Mouse (Mus musculus): Measurements from ENCODE around the gene Cd177.
"Not testable (repeated sequence)": the region's sequence is repeated elsewhere in the genome, so short reads cannot be mapped to it uniquely, and the experiment has no call there.

The Cd177 gene

GRCm38 (mm10) chr7:24760211-24760610, at the start of gene Cd177:
Gene Cd177 (minus strand): TSS chr7:24760311.
- no peak for DNase-seq (ENCODE audit: low spot score in 2 of 2)

- no peak for DNase-seq (ENCODE audit: low spot score in 2 of 2)
Measured at GRCm38 (mm10) chr7:24809041-24809440, 48.9 kb upstream of the Cd177 start.

DNA sequence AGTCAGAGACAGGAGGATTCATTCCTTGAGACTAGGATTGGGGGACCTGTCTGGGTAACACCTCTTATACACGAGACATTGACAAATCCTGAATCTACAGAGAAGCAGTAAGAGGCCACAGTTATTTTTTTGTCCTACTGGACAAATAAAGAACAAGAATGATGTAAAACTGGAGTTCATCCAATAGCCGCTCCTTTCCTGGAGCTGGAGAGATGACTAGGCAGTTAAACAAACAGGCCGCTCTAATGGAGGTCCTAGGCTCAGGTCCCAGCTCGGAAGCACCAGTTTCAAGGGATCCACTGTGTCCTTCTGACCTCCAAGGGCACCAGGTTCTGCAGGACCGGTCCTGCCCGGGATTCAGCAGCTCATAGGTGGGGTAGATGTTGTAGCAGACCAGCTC, 44.7 kb upstream of the Cd177 start:
- DNase-seq (ENCODE audit: low spot score in 2 of 2) = no peak

GRCm38 (mm10) chr7:24802149-24802767, 42.1 kb upstream of the Cd177 start:
- DNase-seq (ENCODE audit: low spot score in 2 of 2) = no peak

DNA sequence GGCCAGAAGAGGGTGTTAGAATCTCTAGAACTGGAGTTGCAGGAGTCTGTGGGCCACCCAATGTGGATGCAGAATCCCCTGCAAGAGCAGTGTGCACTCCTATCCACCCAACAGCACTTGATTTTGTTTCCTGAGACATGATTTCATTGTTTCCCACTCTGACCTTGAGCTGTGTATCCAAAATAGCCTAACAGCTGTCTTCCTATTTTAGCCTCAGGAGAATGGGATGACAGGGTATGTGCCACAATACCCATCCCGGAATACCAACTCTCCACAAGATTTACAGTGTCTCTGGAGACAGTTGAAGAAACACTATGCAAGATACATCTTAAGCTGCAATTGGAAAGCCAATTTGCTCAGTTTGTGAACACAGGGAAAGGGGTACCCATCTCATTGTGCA, 37.8 kb upstream of the Cd177 start:
- no peak for DNase-seq (ENCODE audit: low spot score in 2 of 2)

DNA sequence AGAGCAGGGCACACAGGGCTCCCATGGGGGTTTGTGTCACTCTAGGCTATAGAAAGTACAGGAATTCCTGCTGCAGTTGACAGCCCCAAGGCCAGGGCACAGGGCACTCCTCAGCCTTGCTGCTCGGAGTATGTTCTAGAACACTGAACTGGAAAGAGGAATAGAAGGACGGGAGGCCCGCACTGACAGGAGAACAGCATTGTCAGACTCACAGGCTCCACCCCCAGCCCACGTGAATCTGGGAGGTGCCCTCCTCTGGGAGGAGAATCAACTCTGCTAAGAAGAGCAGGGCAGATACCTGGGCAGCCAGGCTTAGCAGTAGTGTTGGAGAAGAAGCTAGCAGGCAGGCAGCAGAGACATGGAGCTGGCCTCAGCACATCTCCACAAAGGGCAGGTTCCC, 16.8 kb upstream of the Cd177 start, which contains the start of gene Ceacam10:
Gene Ceacam10 (plus strand): TSS at position 289 of the 400 bp plus-strand sequence.
- not testable (repeated sequence) for DNase-seq (ENCODE audit: low spot score in 2 of 2)

- no peak for DNase-seq (ENCODE audit: low spot score in 2 of 2)
Measured at GRCm38 (mm10) chr7:24776145-24776544, 16.0 kb upstream of the Cd177 start.

GRCm38 (mm10) chr7:24773942-24774535, 13.9 kb upstream of the Cd177 start:
- no peak for DNase-seq (ENCODE audit: low spot score in 2 of 2)

GRCm38 (mm10) chr7:24771361-24771760, 11.2 kb upstream of the Cd177 start:
- DNase-seq (ENCODE audit: low spot score in 2 of 2) = no peak

DNA sequence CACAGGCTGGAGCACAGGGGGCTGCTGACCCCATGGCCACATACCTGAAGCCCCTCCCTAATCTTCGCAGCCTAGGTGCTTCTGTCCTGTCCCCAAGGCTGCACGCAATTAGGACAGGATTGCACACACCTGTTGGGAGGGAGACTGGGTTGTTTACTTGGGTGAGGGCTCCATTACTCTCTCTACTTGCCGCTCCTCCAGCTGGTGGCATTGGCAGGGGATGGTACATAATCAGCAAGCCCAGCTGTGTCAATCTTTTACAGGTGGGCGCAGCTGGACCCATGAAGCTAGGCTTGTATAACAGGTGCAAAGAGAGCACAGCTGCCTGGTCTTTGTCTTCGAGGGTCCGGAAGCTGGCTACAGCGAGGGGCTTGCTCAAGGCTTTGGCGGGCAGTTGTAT, 2.5 kb upstream of the Cd177 start:
- DNase-seq (ENCODE audit: low spot score in 2 of 2) = no peak

- no peak for DNase-seq (ENCODE audit: low spot score in 2 of 2)
Measured at GRCm38 (mm10) chr7:24761161-24761560, 1.1 kb upstream of the Cd177 start.

- DNase-seq (ENCODE audit: low spot score in 2 of 2) = no peak
Measured at GRCm38 (mm10) chr7:24758520-24758919, 1.6 kb downstream of the Cd177 start.

GRCm38 (mm10) chr7:24753476-24753875, 6.6 kb downstream of the Cd177 start:
- no peak for DNase-seq (ENCODE audit: low spot score in 2 of 2)

DNA sequence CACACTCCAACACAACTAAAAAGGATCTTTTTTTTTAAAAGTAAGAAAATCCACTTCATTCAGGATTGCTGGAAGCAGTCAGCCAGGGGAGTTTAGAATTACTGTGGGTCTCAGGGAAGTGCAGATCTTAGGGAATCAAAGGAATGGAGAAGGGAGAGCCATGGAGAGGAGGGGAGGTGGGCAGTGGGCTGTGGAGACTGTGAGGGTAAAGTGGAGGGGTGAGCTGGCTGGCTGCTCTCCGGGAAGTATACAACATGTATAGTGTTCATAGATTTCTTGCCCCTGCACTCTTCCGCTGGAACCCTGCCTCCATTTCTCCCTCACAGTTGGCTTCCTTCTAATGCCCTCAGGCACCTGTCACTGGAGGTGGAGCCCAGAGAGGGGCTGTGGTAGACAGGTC, 8.5 kb downstream of the Cd177 start:
- DNase-seq (ENCODE audit: low spot score in 2 of 2) = no peak

- DNase-seq (ENCODE audit: low spot score in 2 of 2) = no peak
Measured at GRCm38 (mm10) chr7:24750695-24751094, 9.4 kb downstream of the Cd177 start.

GRCm38 (mm10) chr7:24735970-24736670, 24.0 kb downstream of the Cd177 start:
- no peak for DNase-seq (ENCODE audit: low spot score in 2 of 2)

GRCm38 (mm10) chr7:24726808-24727207, 33.3 kb downstream of the Cd177 start, which contains the start of gene Gm4763:
Gene Gm4763 (minus strand): TSS chr7:24726908.
- not testable (repeated sequence) for DNase-seq (ENCODE audit: low spot score in 2 of 2)

DNA sequence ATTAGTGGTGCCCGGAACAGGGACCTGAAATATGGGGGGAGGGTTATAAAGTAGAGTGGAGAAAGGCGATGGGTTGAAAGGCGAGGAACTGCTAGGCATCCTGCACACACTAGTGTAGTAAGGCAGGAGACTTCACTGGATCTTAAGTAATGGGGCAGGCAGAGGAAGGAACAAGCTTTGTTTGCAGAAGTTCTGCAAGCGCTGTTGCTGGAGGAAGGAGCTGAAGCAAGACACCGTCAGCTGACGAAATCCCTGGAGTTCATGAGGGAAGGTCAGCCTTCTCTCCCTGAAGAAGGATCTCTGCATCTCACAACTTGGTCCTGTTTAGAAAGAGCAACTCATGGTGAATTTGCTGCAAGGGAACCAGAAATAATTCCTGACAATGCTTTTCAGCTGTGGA, 45.1 kb downstream of the Cd177 start:
- DNase-seq (ENCODE audit: low spot score in 2 of 2) = no peak

- DNase-seq (ENCODE audit: low spot score in 2 of 2) = no peak
Measured at GRCm38 (mm10) chr7:24708832-24709292, 51.2 kb downstream of the Cd177 start, which contains the start of gene BC049730. Gene BC049730 (plus strand): TSS chr7:24709242.

DNA sequence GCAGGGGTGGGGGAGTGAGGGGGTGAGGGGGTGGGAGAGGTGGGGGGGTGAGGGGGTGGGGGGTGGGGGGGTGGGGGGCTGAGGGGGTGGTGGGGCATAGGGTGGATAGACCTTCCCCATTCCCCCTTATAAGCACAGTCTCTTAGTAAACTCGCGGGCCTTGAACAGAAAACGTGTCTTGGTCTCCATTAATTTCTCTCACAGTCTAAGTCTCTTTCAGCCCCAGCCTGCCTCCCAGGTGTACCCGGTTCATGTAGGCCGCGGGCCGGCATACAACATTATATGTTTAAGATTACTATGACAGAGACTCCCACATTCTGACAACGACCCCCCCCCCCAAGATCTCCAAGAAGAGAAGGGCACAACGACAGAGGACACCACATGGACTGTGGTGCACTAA, 57.3 kb downstream of the Cd177 start:
- not testable (repeated sequence) for DNase-seq (ENCODE audit: low spot score in 2 of 2)

DNA sequence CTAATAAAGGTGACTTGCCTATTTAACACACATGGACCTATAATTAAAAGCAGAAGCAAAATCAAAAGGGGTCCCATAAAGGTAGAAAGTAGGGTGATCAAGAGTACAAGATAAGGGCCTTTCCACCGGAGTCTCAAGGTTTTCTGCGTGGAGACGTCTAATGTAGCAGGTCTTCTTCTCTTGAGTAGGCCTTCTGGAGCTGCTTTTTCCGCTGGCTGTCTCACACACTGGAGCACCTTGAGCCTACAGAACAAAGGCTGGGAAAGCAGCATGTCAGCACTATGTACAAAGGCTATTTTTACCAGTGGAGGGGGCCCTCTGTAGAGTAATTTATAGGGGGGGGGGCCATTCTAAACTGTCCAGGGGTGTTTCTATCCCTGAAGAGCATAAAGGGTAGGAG, 62.2 kb downstream of the Cd177 start:
- not testable (repeated sequence) for DNase-seq (ENCODE audit: low spot score in 2 of 2)

All from thymus, postnatal 10 days (tissue).